Mouse (Mus musculus) heart, embryonic 12.5 days (tissue): ENCODE measurements around the gene Aldh4a1. TPM values are rescaled to one million over a fixed set of nuclear protein-coding genes. Genes with fewer than 3 reads are reported as not detected.
A peak's percentile ranks its signal among the peaks of the same experiment; 100 is the strongest.

Experiments
- ATAC-seq: fragments of 200-750 bp; cut with Nextera tagmentation; 2 replicates; pipeline ENCODE4 v1.8.0; 2017; ENCODE audit warnings: moderate TSS enrichment, moderate library complexity; ENCODE audit not compliant: insufficient number of reproducible peaks, low FRiP score
- H3K27ac ChIP-seq: fragments of 300-500 bp; sonication (generic); 2 replicates; pipeline ENCODE4 v1.5.1; 2016; ENCODE audit warnings: mild to moderate bottlenecking, moderate library complexity; ENCODE audit not compliant: poor library complexity, severe bottlenecking
- H3K27me3 ChIP-seq: fragments of 300-500 bp; sonication (generic); replicated peaks from 2 replicates; pipeline ENCODE4 v1.6.1; 2016; ENCODE audit warnings: mild to moderate bottlenecking, moderate library complexity
- H3K36me3 ChIP-seq: fragments of 300-500 bp; sonication (generic); 2 replicates; pipeline ENCODE4 v1.6.1; 2016; ENCODE audit warnings: mild to moderate bottlenecking, moderate library complexity
- H3K4me1 ChIP-seq: fragments of 300-500 bp; sonication (generic); replicated peaks from 2 replicates; pipeline ENCODE4 v1.6.1; 2016; ENCODE audit warnings: mild to moderate bottlenecking
- H3K4me2 ChIP-seq: fragments of 300-500 bp; sonication (generic); 2 replicates; pipeline ENCODE4 v1.6.1; 2016; ENCODE audit warnings: mild to moderate bottlenecking, moderate library complexity
- H3K4me3 ChIP-seq: fragments of 300-500 bp; sonication (generic); 2 replicates; pipeline ENCODE4 v1.5.1; 2016; ENCODE audit warnings: mild to moderate bottlenecking
- H3K9ac ChIP-seq: fragments of 300-500 bp; sonication (generic); 2 replicates; pipeline ENCODE4 v1.6.1; 2016; ENCODE audit warnings: mild to moderate bottlenecking, moderate library complexity
- H3K9me3 ChIP-seq: fragments of 300-500 bp; sonication (generic); replicated peaks from 2 replicates; pipeline ENCODE4 v1.6.1; 2016; ENCODE audit warnings: mild to moderate bottlenecking, moderate library complexity
- WGBS: fragments of 180-500 bp; shearing (Covaris S2); methylation state at CpG from one replicate; pipeline ENCODE4 v1.1.7; 2016; 5-methylcytosine and 5-hydroxymethylcytosine counted together
- polyA plus RNA-seq: library from polyadenylated mRNA; unstranded; fragments of >200 nt; fragmentation: Nextera tagmentation; extraction: Ambion mirVana; gene quantifications from 2 replicates; pipeline ENCODE4 v1.2.1, GENCODE M21; 2016

Gene Aldh4a1
- polyA plus RNA-seq, 1 experiment from 2014 or later, result 23.2 TPM

- Histone ChIP-seq H3K4me2 (no peak overlapping the region), H3K4me3 (no peak overlapping the region), H3K27me3 (no peaks in the 10 kb centered on the region), H3K4me1 (peaks cover 20% of the 10 kb centered on the region), H3K27ac (no peak overlapping the region), H3K36me3 (peaks cover 45% of the 10 kb centered on the region), H3K9ac (no peak overlapping the region), H3K9me3 (no peaks in the 10 kb centered on the region)
- WGBS, result 88% methylated on average over 5 of the region's 5 CpGs
- no peak for ATAC-seq
Measured at GRCm38 (mm10) chr4:139606732-139607131, 15.9 kb upstream of the Aldh4a1 start.

- ATAC-seq, result no peak
- Histone ChIP-seq H3K36me3 (peaks cover 62% of the 10 kb centered on the region), H3K9ac (no peak overlapping the region), H3K9me3 (peaks cover 9% of the 10 kb centered on the region; the same call in 1 of the 2 replicates), H3K27ac (no peak overlapping the region), H3K4me3 (no peak overlapping the region), H3K27me3 (no peaks in the 10 kb centered on the region), H3K4me2 (no peak overlapping the region), H3K4me1 (0 out of 2 replicates have a peak, but pooled peaks cover 4% of the 10 kb centered on the region)
- WGBS, result 62% methylated on average over 4 of the region's 4 CpGs
Measured at GRCm38 (mm10) chr4:139608975-139609374, 13.7 kb upstream of the Aldh4a1 start.

GRCm38 (mm10) chr4:139610954-139611353 is 11.7 kb upstream of the Aldh4a1 start:
- H3K4me2 ChIP-seq, result peak overlapping the region; percentile 59; the same call in 1 of the 2 replicates
- H3K36me3 ChIP-seq, result peaks cover 67% of the 10 kb centered on the region
- 53% methylated on average over 6 of the region's 6 CpGs for WGBS
- ATAC-seq, result no peak
- H3K4me1 ChIP-seq, result peaks cover 11% of the 10 kb centered on the region
- H3K27ac ChIP-seq, result peak overlapping the region; percentile 69
- peaks cover 10% of the 10 kb centered on the region; the same call in 1 of the 2 replicates for H3K9me3 ChIP-seq
- H3K4me3 ChIP-seq, result no peak overlapping the region
- no peak overlapping the region; the same call in 1 of the 2 replicates for H3K9ac ChIP-seq
- H3K27me3 ChIP-seq, result no peaks in the 10 kb centered on the region

GRCm38 (mm10) chr4:139611542-139611953 is 11.1 kb upstream of the Aldh4a1 start:
- ATAC-seq, result peak; percentile 61

GRCm38 (mm10) chr4:139614524-139615260 is 8.0 kb upstream of the Aldh4a1 start:
- Histone ChIP-seq H3K4me3 (no peak overlapping the region), H3K9ac (no peak overlapping the region), H3K4me2 (no peak overlapping the region), H3K4me1 (peaks cover 20% of the 10 kb centered on the region), H3K27ac (no peak overlapping the region), H3K27me3 (no peaks in the 10 kb centered on the region), H3K36me3 (peaks cover 45% of the 10 kb centered on the region), H3K9me3 (peaks cover 10% of the 10 kb centered on the region; the same call in 1 of the 2 replicates)
- 87% methylated on average over 21 of the region's 21 CpGs for WGBS
- no peak for ATAC-seq

More at GRCm38 (mm10) chr4:139611542-139611953, 11.1 kb upstream of the Aldh4a1 start:
- 4% methylated on average over 10 of the region's 10 CpGs for WGBS
- peak overlapping the region; percentile 69 for H3K27ac ChIP-seq
- H3K4me3 ChIP-seq, result 0 out of 2 replicates have a peak overlapping the region, but pooled peaks have one; percentile 14
- H3K9me3 ChIP-seq, result peaks cover 10% of the 10 kb centered on the region; the same call in 1 of the 2 replicates
- peak overlapping the region; percentile 33; the same call in 1 of the 2 replicates for H3K9ac ChIP-seq
- H3K27me3 ChIP-seq, result no peaks in the 10 kb centered on the region
- H3K4me1 ChIP-seq, result peaks cover 14% of the 10 kb centered on the region
- H3K36me3 ChIP-seq, result peaks cover 61% of the 10 kb centered on the region
- peak overlapping the region; percentile 59 for H3K4me2 ChIP-seq

GRCm38 (mm10) chr4:139616276-139617000 is 6.2 kb upstream of the Aldh4a1 start:
- Histone ChIP-seq H3K4me3 (peak overlapping the region; percentile 49), H3K9ac (peak overlapping the region; percentile 63), H3K36me3 (peaks cover 49% of the 10 kb centered on the region), H3K4me2 (peak overlapping the region; percentile 71), H3K27me3 (no peaks in the 10 kb centered on the region), H3K9me3 (peaks cover 10% of the 10 kb centered on the region; the same call in 1 of the 2 replicates), H3K4me1 (peaks cover 16% of the 10 kb centered on the region), H3K27ac (peak overlapping the region; percentile 38; the same call in 1 of the 2 replicates)
- ATAC-seq, result peak; percentile 92
- 11% methylated on average over 24 of the region's 24 CpGs for WGBS

GRCm38 (mm10) chr4:139617001-139617364 is 5.7 kb upstream of the Aldh4a1 start:
- H3K9ac ChIP-seq, result peak overlapping the region; percentile 63; the same call in 1 of the 2 replicates
- H3K9me3 ChIP-seq, result peaks cover 10% of the 10 kb centered on the region; the same call in 1 of the 2 replicates
- H3K27me3 ChIP-seq, result no peaks in the 10 kb centered on the region
- H3K27ac ChIP-seq, result no peak overlapping the region
- peaks cover 15% of the 10 kb centered on the region for H3K4me1 ChIP-seq
- peaks cover 49% of the 10 kb centered on the region for H3K36me3 ChIP-seq
- H3K4me2 ChIP-seq, result peak overlapping the region; percentile 71
- WGBS, result 55% methylated on average over 3 of the region's 3 CpGs
- H3K4me3 ChIP-seq, result peak overlapping the region; percentile 49
- no peak for ATAC-seq

GRCm38 (mm10) chr4:139619765-139620164 is 2.9 kb upstream of the Aldh4a1 start:
- 66% methylated on average over 6 of the region's 6 CpGs for WGBS
- no peak overlapping the region for H3K4me3 ChIP-seq
- no peak for ATAC-seq
- no peaks in the 10 kb centered on the region for H3K9me3 ChIP-seq
- peaks cover 23% of the 10 kb centered on the region for H3K36me3 ChIP-seq
- H3K4me1 ChIP-seq, result peaks cover 28% of the 10 kb centered on the region
- H3K27me3 ChIP-seq, result peaks cover 3% of the 10 kb centered on the region; the same call in 1 of the 2 replicates
- no peak overlapping the region for H3K4me2 ChIP-seq
- no peak overlapping the region for H3K27ac ChIP-seq
- no peak overlapping the region for H3K9ac ChIP-seq

GRCm38 (mm10) chr4:139623434-139624115 is 909 bp downstream of the Aldh4a1 start:
- H3K4me2 ChIP-seq, result peak overlapping the region; percentile 93
- ATAC-seq, result no peak
- peak overlapping the region; percentile 82 for H3K9ac ChIP-seq
- WGBS, result 28% methylated on average over 21 of the region's 21 CpGs
- H3K4me1 ChIP-seq, result peaks cover 13% of the 10 kb centered on the region
- no peak overlapping the region for H3K27ac ChIP-seq
- H3K36me3 ChIP-seq, result 0 out of 2 replicates have a peak, but pooled peaks cover 5% of the 10 kb centered on the region
- peaks cover 3% of the 10 kb centered on the region; the same call in 1 of the 2 replicates for H3K27me3 ChIP-seq
- H3K4me3 ChIP-seq, result peak overlapping the region; percentile 73
- no peaks in the 10 kb centered on the region for H3K9me3 ChIP-seq

GRCm38 (mm10) chr4:139624116-139624489 is 1.4 kb downstream of the Aldh4a1 start:
- Histone ChIP-seq H3K4me3 (no peak overlapping the region), H3K27me3 (peaks cover 8% of the 10 kb centered on the region; the same call in 1 of the 2 replicates), H3K4me1 (peaks cover 16% of the 10 kb centered on the region), H3K27ac (no peak overlapping the region), H3K36me3 (0 out of 2 replicates have a peak, but pooled peaks cover 5% of the 10 kb centered on the region), H3K4me2 (peak overlapping the region; percentile 93), H3K9me3 (no peaks in the 10 kb centered on the region), H3K9ac (peak overlapping the region; percentile 46; the same call in 1 of the 2 replicates)
- ATAC-seq, result no peak
- 68% methylated on average over 5 of the region's 5 CpGs for WGBS
